Mouse (Mus musculus): Measurements from ENCODE around the gene Prr32. TPM values are rescaled to one million over a fixed set of nuclear protein-coding genes. Genes with fewer than 3 reads are reported as not detected.

Gene Prr32
- not detected in 2 replicates for polyA plus RNA-seq (2011; ENCODE audit: insufficient read depth, insufficient read length, low replicate concordance, missing spikeins)

DNA sequence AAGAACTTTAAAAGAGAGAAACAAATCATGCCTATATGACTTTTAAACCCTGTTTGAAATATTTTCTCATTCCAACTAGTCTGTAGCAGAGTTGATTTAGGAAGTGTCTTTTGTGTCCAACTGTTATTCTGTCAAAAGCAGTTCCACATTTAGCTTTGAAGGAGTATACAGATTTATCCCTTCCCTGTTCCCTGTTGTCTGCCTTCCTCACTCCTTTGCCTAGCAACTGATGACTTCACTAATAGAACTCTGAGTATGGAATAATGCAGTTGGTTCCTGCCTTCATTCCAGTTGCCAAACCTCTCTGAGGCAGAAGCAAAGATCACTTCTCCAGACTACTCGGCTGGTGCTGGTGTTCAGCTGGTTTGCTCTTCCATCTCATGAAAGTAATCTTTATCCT lies at the start of gene Prr32:
Prr32 (plus strand) TSS at position 301 of the 400 bp plus-strand sequence.
- TF ChIP-seq POLR2A (IDR thresholded peaks at IDR 0.05; ENCODE audit: borderline replicate concordance, control insufficient read depth, low read depth, low read length): no peak
- Histone ChIP-seq H3K27ac (ENCODE audit: control insufficient read depth, insufficient read depth, low read depth, low read length, poor library complexity) (no peak within 1 kb of the TSS), H3K4me3 (replicated peaks; ENCODE audit: control insufficient read depth, low read depth, low read length) (no peak within 1 kb of the TSS), H3K4me1 (ENCODE audit: control insufficient read depth, insufficient read depth, low read length) (no peaks in the 10 kb centered on the region)
- 74% methylated on average over 1 of the region's 1 CpGs for WGBS

Measured in bone marrow, adult 2 months (tissue).